Mouse (Mus musculus): ENCODE measurements around the gene Zfp280b.
"Not testable (repeated sequence)": the region's sequence is repeated elsewhere in the genome, so short reads cannot be mapped to it uniquely, and the experiment has no call there.

DNA sequence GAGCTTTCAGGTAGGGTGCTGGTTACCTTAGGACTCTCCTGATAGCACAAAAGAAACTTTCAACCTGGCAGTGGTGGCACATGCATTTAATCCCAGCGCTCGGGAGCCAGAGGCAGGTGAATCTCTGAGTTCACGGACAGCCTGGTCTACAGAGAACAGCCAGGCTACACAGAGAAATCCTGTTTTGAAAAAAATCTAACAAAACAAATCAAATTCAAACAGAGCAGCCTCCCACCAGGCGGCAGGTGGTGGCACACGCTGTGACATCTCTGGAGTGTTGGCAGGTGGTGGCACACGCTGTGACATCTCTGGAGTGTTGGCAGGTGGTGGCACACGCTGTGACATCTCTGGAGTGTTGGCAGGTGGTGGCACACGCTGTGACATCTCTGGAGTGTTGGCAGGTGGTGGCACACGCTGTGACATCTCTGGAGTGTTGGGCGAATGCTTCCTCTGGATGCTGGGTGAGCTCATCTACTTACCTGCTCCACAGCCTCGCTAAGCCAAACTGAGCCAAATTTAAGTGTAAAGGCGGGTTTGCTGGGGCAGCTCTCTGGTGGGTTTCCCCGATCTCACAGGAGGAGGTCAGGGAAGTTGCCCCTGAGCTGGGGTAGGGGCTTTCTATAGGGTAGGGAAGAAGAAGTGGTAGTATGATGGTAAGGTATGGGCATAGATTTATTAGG lies 37.8 kb upstream of the Zfp280b start:
- TF ChIP-seq CTCF, POLR2A (IDR thresholded peaks at IDR 0.05; ENCODE audit: extremely low read depth, insufficient read depth, low read length): not testable (repeated sequence)
